Mouse (Mus musculus): ENCODE data around the gene Ppp4r1. TPM values are rescaled to one million over a fixed set of nuclear protein-coding genes. Genes with fewer than 3 reads are reported as not detected.

Gene Ppp4r1
- polyA plus RNA-seq, 1 experiment from 2014 or later, result 14.2 TPM

GRCm38 (mm10) chr17:65824246-65824645, 41.9 kb downstream of the Ppp4r1 start:
- H3K9me3 ChIP-seq (ENCODE audit: control insufficient read depth, low read length), result no peaks in the 10 kb centered on the region

DNA sequence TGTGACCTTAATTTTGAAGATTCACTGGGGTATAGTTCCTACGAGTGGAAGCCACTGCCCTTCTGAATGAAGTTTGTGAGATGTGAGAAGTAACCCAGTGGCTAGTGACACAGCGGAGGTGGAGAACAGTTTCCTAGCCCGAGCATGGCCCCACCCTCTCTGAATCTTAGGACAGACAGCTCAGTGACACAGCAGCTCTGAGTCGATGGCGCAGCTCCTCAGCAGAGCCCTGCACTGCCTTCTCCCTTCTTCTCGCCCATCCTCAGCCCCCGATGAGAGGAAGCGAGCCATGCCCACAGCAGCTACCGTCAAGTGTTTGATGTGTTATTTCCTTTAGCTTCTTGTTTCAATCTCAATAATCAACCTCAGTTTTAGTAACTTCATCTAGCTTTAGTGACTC, 43.9 kb downstream of the Ppp4r1 start:
- Histone ChIP-seq H3K27me3 (ENCODE audit: control insufficient read depth, insufficient read depth, low read length) (no peaks in the 10 kb centered on the region), H3K4me2 (replicated peaks; ENCODE audit: low read depth) (no peak overlapping the region), H3K27ac (replicated peaks) (no peak overlapping the region), H3K9ac (ENCODE audit: low read length) (no peak overlapping the region), H3K4me3 (ENCODE audit: low read depth, low read length) (no peak overlapping the region), H3K9me3 (ENCODE audit: control insufficient read depth, low read length) (no peaks in the 10 kb centered on the region), H3K4me1 (replicated peaks; ENCODE audit: control insufficient read depth, insufficient read depth) (no peaks in the 10 kb centered on the region), H3K36me3 (ENCODE audit: control insufficient read depth, insufficient read depth, low read length) (peaks cover 23% of the 10 kb centered on the region)
- DNase-seq (ENCODE audit: low spot score) (no peak), ATAC-seq (ENCODE audit: low FRiP score, low TSS enrichment) (no peak)
- TF ChIP-seq CTCF (IDR thresholded peaks at IDR 0.05; ENCODE audit: low read depth) (no peak), EP300 (optimal IDR thresholded peaks at IDR 0.05) (no peak)
- 76% methylated on average over 9 of the region's 9 CpGs for WGBS

More at GRCm38 (mm10) chr17:65824246-65824645, 41.9 kb downstream of the Ppp4r1 start:
- WGBS, result 90% methylated on average over 10 of the region's 10 CpGs
- H3K27me3 ChIP-seq (ENCODE audit: control insufficient read depth, insufficient read depth, low read length), result no peaks in the 10 kb centered on the region
- H3K9ac ChIP-seq (ENCODE audit: low read length), result no peak overlapping the region
- no peaks in the 10 kb centered on the region for H3K4me1 ChIP-seq (replicated peaks; ENCODE audit: control insufficient read depth, insufficient read depth)
- H3K4me3 ChIP-seq (ENCODE audit: low read depth, low read length), result no peak overlapping the region
- no peak overlapping the region for H3K4me2 ChIP-seq (replicated peaks; ENCODE audit: low read depth)
- DNase-seq (ENCODE audit: low spot score) (no peak), ATAC-seq (ENCODE audit: low FRiP score, low TSS enrichment) (no peak)
- H3K36me3 ChIP-seq (ENCODE audit: control insufficient read depth, insufficient read depth, low read length), result peaks cover 21% of the 10 kb centered on the region
- no peak overlapping the region for H3K27ac ChIP-seq (replicated peaks)
- TF ChIP-seq EP300 (optimal IDR thresholded peaks at IDR 0.05), result no peak
- no peak for TF ChIP-seq CTCF (IDR thresholded peaks at IDR 0.05; ENCODE audit: low read depth)

GRCm38 (mm10) chr17:65827119-65827840, 44.9 kb downstream of the Ppp4r1 start:
- TF ChIP-seq EP300 (optimal IDR thresholded peaks at IDR 0.05) (no peak), CTCF (IDR thresholded peaks at IDR 0.05; ENCODE audit: low read depth) (no peak)
- H3K36me3 ChIP-seq (ENCODE audit: control insufficient read depth, insufficient read depth, low read length), result peaks cover 23% of the 10 kb centered on the region
- no peak overlapping the region for H3K27ac ChIP-seq (replicated peaks)
- no peak for DNase-seq (ENCODE audit: low spot score)
- no peak for ATAC-seq (ENCODE audit: low FRiP score, low TSS enrichment)
- H3K4me2 ChIP-seq (replicated peaks; ENCODE audit: low read depth), result no peak overlapping the region
- no peak overlapping the region for H3K4me3 ChIP-seq (ENCODE audit: low read depth, low read length)
- H3K27me3 ChIP-seq (ENCODE audit: control insufficient read depth, insufficient read depth, low read length), result no peaks in the 10 kb centered on the region
- no peaks in the 10 kb centered on the region for H3K4me1 ChIP-seq (replicated peaks; ENCODE audit: control insufficient read depth, insufficient read depth)
- 90% methylated on average over 16 of the region's 16 CpGs for WGBS
- H3K9ac ChIP-seq (ENCODE audit: low read length), result no peak overlapping the region
- no peaks in the 10 kb centered on the region for H3K9me3 ChIP-seq (ENCODE audit: control insufficient read depth, low read length)

DNA sequence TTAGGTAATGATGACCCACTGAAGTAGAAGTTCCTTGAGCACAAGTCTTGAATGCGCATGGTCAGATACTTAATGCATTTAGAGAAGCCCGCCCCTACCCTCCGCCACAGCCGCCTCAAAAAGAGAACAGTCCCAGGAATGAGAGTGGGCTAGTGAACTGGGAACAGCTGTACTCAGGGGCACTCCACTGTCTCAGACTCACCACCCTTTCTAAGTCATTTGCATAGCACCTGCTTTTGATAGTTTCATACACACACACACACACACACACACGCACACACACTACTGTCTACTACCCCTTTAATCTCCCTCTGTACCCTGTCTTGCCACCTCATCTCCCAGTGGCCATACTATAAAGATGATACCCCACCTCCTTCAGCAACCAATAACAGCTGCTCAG, 45.5 kb downstream of the Ppp4r1 start:
- Histone ChIP-seq H3K9me3 (ENCODE audit: control insufficient read depth, low read length) (no peaks in the 10 kb centered on the region), H3K4me1 (replicated peaks; ENCODE audit: control insufficient read depth, insufficient read depth) (no peaks in the 10 kb centered on the region), H3K27me3 (ENCODE audit: control insufficient read depth, insufficient read depth, low read length) (no peaks in the 10 kb centered on the region), H3K27ac (replicated peaks) (no peak overlapping the region), H3K36me3 (ENCODE audit: control insufficient read depth, insufficient read depth, low read length) (peaks cover 22% of the 10 kb centered on the region), H3K4me3 (ENCODE audit: low read depth, low read length) (no peak overlapping the region), H3K9ac (ENCODE audit: low read length) (no peak overlapping the region), H3K4me2 (replicated peaks; ENCODE audit: low read depth) (no peak overlapping the region)
- TF ChIP-seq CTCF (IDR thresholded peaks at IDR 0.05; ENCODE audit: low read depth), result no peak
- no peak for TF ChIP-seq EP300 (optimal IDR thresholded peaks at IDR 0.05)
- no peak for ATAC-seq (ENCODE audit: low FRiP score, low TSS enrichment)
- DNase-seq (ENCODE audit: low spot score), result no peak
- WGBS, result 88% methylated on average over 5 of the region's 5 CpGs

DNA sequence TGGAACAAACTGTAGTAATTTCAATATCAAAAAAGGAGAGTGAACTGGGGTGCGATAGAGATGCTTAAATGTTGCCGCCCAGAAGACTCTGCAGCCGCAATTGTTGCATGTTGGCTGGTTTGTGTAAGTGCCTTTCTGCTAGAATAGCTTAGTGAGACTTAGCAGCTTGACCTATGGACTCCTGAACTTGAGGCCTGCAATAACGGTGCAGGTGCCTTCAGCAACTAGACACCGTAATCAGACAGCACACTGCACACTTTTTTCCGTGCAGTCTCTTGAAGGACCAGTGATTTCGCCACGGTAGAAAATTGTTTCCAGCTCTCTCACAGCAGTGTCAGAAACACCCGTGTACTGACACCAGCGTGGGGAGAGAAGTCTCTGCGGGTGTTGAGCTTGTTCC, 46.6 kb downstream of the Ppp4r1 start:
- Histone ChIP-seq H3K4me2 (replicated peaks; ENCODE audit: low read depth) (no peak overlapping the region), H3K36me3 (ENCODE audit: control insufficient read depth, insufficient read depth, low read length) (peaks cover 24% of the 10 kb centered on the region), H3K4me1 (replicated peaks; ENCODE audit: control insufficient read depth, insufficient read depth) (no peaks in the 10 kb centered on the region), H3K9me3 (ENCODE audit: control insufficient read depth, low read length) (no peaks in the 10 kb centered on the region), H3K27ac (replicated peaks) (no peak overlapping the region), H3K27me3 (ENCODE audit: control insufficient read depth, insufficient read depth, low read length) (no peaks in the 10 kb centered on the region), H3K9ac (ENCODE audit: low read length) (no peak overlapping the region), H3K4me3 (ENCODE audit: low read depth, low read length) (no peak overlapping the region)
- ATAC-seq (ENCODE audit: low FRiP score, low TSS enrichment) (no peak), DNase-seq (ENCODE audit: low spot score) (no peak)
- WGBS, result 89% methylated on average over 11 of the region's 11 CpGs
- TF ChIP-seq CTCF (IDR thresholded peaks at IDR 0.05; ENCODE audit: low read depth) (no peak), EP300 (optimal IDR thresholded peaks at IDR 0.05) (no peak)

DNA sequence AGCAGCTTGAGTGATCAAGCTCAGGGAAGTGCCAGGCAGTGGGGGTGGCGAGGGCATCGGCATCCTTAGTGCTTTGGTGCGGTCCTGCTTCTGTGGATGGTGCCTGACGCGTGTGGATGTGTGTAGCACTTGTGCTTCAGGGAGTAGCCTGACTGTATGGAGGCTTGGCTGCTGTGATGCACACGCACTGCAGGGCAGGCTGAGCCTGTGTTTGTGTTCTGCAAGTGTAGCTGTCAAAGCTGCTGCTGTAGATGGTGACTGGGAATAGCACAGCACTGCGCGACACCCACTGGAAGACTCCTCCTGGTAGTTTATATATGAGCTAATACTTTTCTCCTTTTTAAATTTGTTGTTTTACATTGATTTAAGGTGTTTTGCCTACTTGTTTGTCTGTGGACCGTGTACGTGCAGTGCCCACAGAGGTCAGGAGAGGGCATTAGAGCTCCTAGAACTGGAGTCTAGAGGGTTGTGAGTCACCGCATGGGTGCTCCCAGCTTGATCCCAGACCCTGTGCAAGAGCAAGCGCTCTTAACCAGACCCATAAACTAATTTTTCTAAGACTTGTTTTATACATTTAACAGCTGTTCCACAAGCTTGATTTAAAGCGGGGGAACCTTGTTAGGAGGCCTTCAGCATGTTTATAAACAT, 48.0 kb downstream of the Ppp4r1 start:
- Histone ChIP-seq H3K9ac (ENCODE audit: low read length) (no peak overlapping the region), H3K4me3 (ENCODE audit: low read depth, low read length) (no peak overlapping the region), H3K9me3 (ENCODE audit: control insufficient read depth, low read length) (no peaks in the 10 kb centered on the region), H3K4me1 (replicated peaks; ENCODE audit: control insufficient read depth, insufficient read depth) (no peaks in the 10 kb centered on the region), H3K4me2 (replicated peaks; ENCODE audit: low read depth) (no peak overlapping the region), H3K27ac (replicated peaks) (no peak overlapping the region), H3K36me3 (ENCODE audit: control insufficient read depth, insufficient read depth, low read length) (peaks cover 23% of the 10 kb centered on the region), H3K27me3 (ENCODE audit: control insufficient read depth, insufficient read depth, low read length) (no peaks in the 10 kb centered on the region)
- ATAC-seq (ENCODE audit: low FRiP score, low TSS enrichment), result 0 out of 2 replicates have a peak, but pooled peaks have one; percentile 28
- peak; percentile 41 for DNase-seq (ENCODE audit: low spot score)
- TF ChIP-seq EP300 (optimal IDR thresholded peaks at IDR 0.05), result no peak
- TF ChIP-seq CTCF (IDR thresholded peaks at IDR 0.05; ENCODE audit: low read depth), result peak; percentile 53
- 73% methylated on average over 13 of the region's 13 CpGs for WGBS

Data from stomach, postnatal 0 days (tissue).